Mouse (Mus musculus) heart, embryonic 14.5 days (tissue): ENCODE results near the gene Nutm1. TPM values are rescaled to one million over a fixed set of nuclear protein-coding genes. Genes with fewer than 3 reads are reported as not detected.
"Not testable (repeated sequence)": the region's sequence is repeated elsewhere in the genome, so short reads cannot be mapped to it uniquely, and the experiment has no call there.

Source experiments
- ATAC-seq: fragments of 200-750 bp; cut with Nextera tagmentation; 2 replicates; pipeline ENCODE4 v1.8.0; 2017; ENCODE audit warnings: low read depth, moderate TSS enrichment; ENCODE audit not compliant: insufficient number of reproducible peaks, insufficient read depth, low FRiP score
- H3K27ac ChIP-seq, 2 experiments: fragments of 200-500 bp in 1 of 2; fragments of 300-500 bp in 1 of 2; sonication (generic) in 1 of 2; replicated peaks in 1 of 2; 2 replicates each; pipeline ENCODE4 v1.5.1; 2012 to 2014; ENCODE audit warnings: low read depth in 2 of 2, low read length in 2 of 2, control low read depth in 1 of 2, mild to moderate bottlenecking in 1 of 2, mixed read lengths in 1 of 2; ENCODE audit not compliant: control insufficient read depth in 1 of 2, insufficient read depth in 1 of 2
- H3K27me3 ChIP-seq: fragments of 300-500 bp; sonication (generic); 2 replicates; pipeline ENCODE4 v1.6.1; 2014; ENCODE audit warnings: mild to moderate bottlenecking, low read length, control low read depth; ENCODE audit not compliant: control insufficient read depth, insufficient read depth
- H3K36me3 ChIP-seq: fragments of 300-500 bp; sonication (generic); 2 replicates; pipeline ENCODE4 v1.6.1; 2014; ENCODE audit warnings: mild to moderate bottlenecking, control low read depth, low read length, mixed read lengths; ENCODE audit not compliant: control insufficient read depth, insufficient read depth
- H3K4me1 ChIP-seq, 2 experiments: fragments of 200-500 bp in 1 of 2; fragments of 300-500 bp in 1 of 2; sonication (generic) in 1 of 2; 2 replicates each; pipeline ENCODE4 v1.6.1; 2012 to 2014; ENCODE audit warnings: low read length in 2 of 2, control low read depth in 1 of 2, mixed read lengths in 1 of 2; ENCODE audit not compliant: control insufficient read depth in 2 of 2, insufficient read depth in 2 of 2
- H3K4me2 ChIP-seq: fragments of 300-500 bp; sonication (generic); 2 replicates; pipeline ENCODE4 v1.6.1; 2014; ENCODE audit warnings: mild to moderate bottlenecking, low read length
- H3K4me3 ChIP-seq, 2 experiments: fragments of 200-500 bp in 1 of 2; fragments of 300-500 bp in 1 of 2; sonication (generic) in 1 of 2; 2 replicates each; pipeline ENCODE4 v1.5.1; 2012 to 2014; ENCODE audit warnings: low read length in 2 of 2, mild to moderate bottlenecking in 2 of 2, control low read depth in 1 of 2, low read depth in 1 of 2, moderate library complexity in 1 of 2; ENCODE audit not compliant: control insufficient read depth in 1 of 2, insufficient read depth in 1 of 2
- H3K9ac ChIP-seq: fragments of 300-500 bp; sonication (generic); 2 replicates; pipeline ENCODE4 v1.6.1; 2014; ENCODE audit warnings: mild to moderate bottlenecking, low read length
- H3K9me3 ChIP-seq: fragments of 300-500 bp; sonication (generic); 2 replicates; pipeline ENCODE4 v1.6.1; 2016; ENCODE audit warnings: low read length, control low read depth; ENCODE audit not compliant: control insufficient read depth
- WGBS: fragments of 180-500 bp; shearing (Covaris S2); extraction: QIAGEN DNeasy Blood & Tissue Kit; methylation state at CpG from one replicate; pipeline ENCODE4 v1.1.7; 2014; 5-methylcytosine and 5-hydroxymethylcytosine counted together
- polyA plus RNA-seq: library from polyadenylated mRNA; unstranded; fragments of >200 nt; fragmentation: Nextera tagmentation; extraction: Ambion mirVana; gene quantifications from 2 replicates; pipeline ENCODE4 v1.2.1, GENCODE M21; 2014

Gene Nutm1
- polyA plus RNA-seq, 1 experiment from 2014 or later: not detected

- H3K4me3 ChIP-seq, H3K9ac ChIP-seq, H3K36me3 ChIP-seq, ATAC-seq, H3K27ac ChIP-seq, H3K4me2 ChIP-seq, H3K9me3 ChIP-seq, H3K27me3 ChIP-seq: not testable (repeated sequence)
- H3K4me1 ChIP-seq: peaks cover 0 to 17% of the 10 kb centered on the region in 2 experiments; a peak in 1 of 4 replicates
- 100% methylated on average over 1 of the region's 1 CpGs for WGBS
Observed at GRCm38 (mm10) chr2:112286062-112286461, 27.0 kb upstream of the Nutm1 start.

GRCm38 (mm10) chr2:112285031-112285390 is 25.9 kb upstream of the Nutm1 start:
- Histone ChIP-seq H3K4me1 (peaks cover 0 to 14% of the 10 kb centered on the region in 2 experiments; a peak in 1 of 4 replicates), H3K9ac (peak overlapping the region; percentile 79), H3K9me3 (no peaks in the 10 kb centered on the region), H3K36me3 (no peaks in the 10 kb centered on the region), H3K27me3 (no peaks in the 10 kb centered on the region), H3K27ac (no peak overlapping the region), H3K4me2 (peak overlapping the region; percentile 86), H3K4me3 (peak overlapping the region; percentile 59 to 60; a peak in 3 of 4 replicates)
- 66% methylated on average over 6 of the region's 6 CpGs for WGBS
- ATAC-seq: no peak

GRCm38 (mm10) chr2:112284363-112285030 is 25.4 kb upstream of the Nutm1 start:
- Histone ChIP-seq H3K36me3 (no peaks in the 10 kb centered on the region), H3K9me3 (no peaks in the 10 kb centered on the region), H3K4me3 (peak overlapping the region; percentile 59 to 60), H3K9ac (peak overlapping the region; percentile 79), H3K27ac (peak overlapping the region in 1 of 2 experiments; percentile 51; a peak in 2 of 4 replicates), H3K4me2 (peak overlapping the region; percentile 86), H3K4me1 (peaks cover 0 to 13% of the 10 kb centered on the region in 2 experiments; a peak in 1 of 4 replicates), H3K27me3 (no peaks in the 10 kb centered on the region)
- ATAC-seq: peak; percentile 87
- 2% methylated on average over 21 of the region's 21 CpGs for WGBS

- no peak for ATAC-seq
- WGBS: 92% methylated on average over 1 of the region's 1 CpGs
- Histone ChIP-seq H3K9me3 (no peaks in the 10 kb centered on the region), H3K4me2 (no peak overlapping the region), H3K27ac (no peak overlapping the region), H3K4me1 (0 out of 4 replicates have a peak, but pooled peaks cover 0 to 8% of the 10 kb centered on the region in 2 experiments), H3K4me3 (no peak overlapping the region), H3K9ac (no peak overlapping the region), H3K36me3 (no peaks in the 10 kb centered on the region), H3K27me3 (no peaks in the 10 kb centered on the region)
Observed at GRCm38 (mm10) chr2:112282846-112283245, 23.8 kb upstream of the Nutm1 start.

- WGBS: 87% methylated on average over 3 of the region's 3 CpGs
- H3K9ac ChIP-seq: no peak overlapping the region
Observed at GRCm38 (mm10) chr2:112276870-112277269, 17.8 kb upstream of the Nutm1 start.

GRCm38 (mm10) chr2:112273474-112273873 is 14.4 kb upstream of the Nutm1 start:
- H3K27me3 ChIP-seq: no peaks in the 10 kb centered on the region
- H3K36me3 ChIP-seq: peaks cover 8% of the 10 kb centered on the region; the same call in 1 of the 2 replicates
- H3K9ac ChIP-seq: no peak overlapping the region
- 76% methylated on average over 6 of the region's 6 CpGs for WGBS
- peaks cover 0 to 18% of the 10 kb centered on the region in 2 experiments for H3K4me1 ChIP-seq
- no peak for ATAC-seq
- H3K4me2 ChIP-seq: no peak overlapping the region
- H3K27ac ChIP-seq: no peak overlapping the region
- no peak overlapping the region for H3K4me3 ChIP-seq
- H3K9me3 ChIP-seq: no peaks in the 10 kb centered on the region

More at GRCm38 (mm10) chr2:112276870-112277269, 17.8 kb upstream of the Nutm1 start:
- no peaks in the 10 kb centered on the region; a peak in 1 of 4 replicates for H3K4me1 ChIP-seq
- H3K36me3 ChIP-seq: peaks cover 5% of the 10 kb centered on the region; the same call in 1 of the 2 replicates
- H3K9me3 ChIP-seq: no peaks in the 10 kb centered on the region
- H3K4me3 ChIP-seq: no peak overlapping the region
- ATAC-seq: no peak
- no peaks in the 10 kb centered on the region for H3K27me3 ChIP-seq
- no peak overlapping the region for H3K27ac ChIP-seq
- no peak overlapping the region for H3K4me2 ChIP-seq

- ATAC-seq: no peak
- Histone ChIP-seq H3K4me3 (no peak overlapping the region), H3K36me3 (peaks cover 8% of the 10 kb centered on the region; the same call in 1 of the 2 replicates), H3K4me2 (no peak overlapping the region), H3K4me1 (peaks cover 2 to 18% of the 10 kb centered on the region in 2 experiments), H3K9me3 (no peaks in the 10 kb centered on the region), H3K27me3 (no peaks in the 10 kb centered on the region), H3K27ac (no peak overlapping the region), H3K9ac (no peak overlapping the region)
- 88% methylated on average over 2 of the region's 2 CpGs for WGBS
Observed at GRCm38 (mm10) chr2:112272909-112273308, 13.8 kb upstream of the Nutm1 start.
